Mouse (Mus musculus) kidney, postnatal 25 days (tissue): ENCODE data around the gene E2f6.

Experiments
- DNase-seq, 2 experiments: peaks; one replicate each; pipeline ENCODE4 v3.0.0; 2021; ENCODE audit warnings: mixed read lengths in 2 of 2

The E2f6 gene

DNA sequence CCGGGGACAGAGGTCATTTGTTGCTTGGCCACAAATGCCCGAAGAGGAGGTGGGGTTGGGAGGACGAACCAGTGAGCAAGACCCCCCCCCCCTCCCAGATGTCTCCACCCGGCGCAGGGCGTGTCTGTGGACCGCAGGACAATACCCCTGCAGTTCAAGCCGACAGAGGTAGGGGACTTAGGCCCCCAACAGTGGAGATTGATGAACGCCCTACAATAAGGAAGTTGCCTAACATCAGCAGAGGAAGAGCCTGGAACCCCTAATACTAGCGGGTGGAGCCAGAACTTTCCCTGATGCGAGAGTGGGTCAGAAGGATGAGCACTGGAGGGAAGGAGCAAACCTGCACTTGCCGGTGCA, 9.8 kb upstream of the E2f6 start:
- no peak for DNase-seq

DNA sequence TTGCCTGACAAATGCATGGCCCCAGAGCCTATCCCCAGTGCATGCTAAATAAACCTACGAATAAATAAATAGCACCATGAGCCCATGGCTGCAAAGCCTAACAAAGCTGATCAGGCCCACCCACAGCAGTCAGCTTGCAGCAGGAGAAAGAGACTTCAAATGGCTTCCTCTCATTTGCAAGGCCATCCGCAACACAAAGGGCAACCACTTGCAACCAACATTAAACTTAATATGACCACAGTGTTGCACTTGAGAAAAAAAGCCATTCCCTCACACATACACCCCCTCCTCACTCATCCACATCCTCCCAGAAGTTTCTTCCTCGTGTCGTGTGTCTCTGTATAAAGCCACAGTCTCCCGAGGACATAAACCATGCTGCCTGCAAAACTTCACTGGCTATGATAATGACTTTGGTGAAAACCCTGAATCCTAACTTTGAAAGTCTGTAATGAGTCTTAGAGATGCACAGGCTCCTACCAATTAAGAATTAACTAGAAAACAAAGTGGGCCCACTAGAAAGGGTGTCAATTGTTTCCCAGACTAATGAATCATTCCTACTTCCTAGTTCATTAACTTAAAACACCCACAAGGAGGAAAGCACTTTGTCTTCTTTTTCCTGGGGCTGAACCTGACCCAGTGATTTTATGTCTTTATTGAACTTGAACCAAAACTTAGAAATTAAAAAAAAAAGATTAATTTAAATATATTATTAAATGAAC, 7.4 kb upstream of the E2f6 start:
- DNase-seq, result no peak

DNA sequence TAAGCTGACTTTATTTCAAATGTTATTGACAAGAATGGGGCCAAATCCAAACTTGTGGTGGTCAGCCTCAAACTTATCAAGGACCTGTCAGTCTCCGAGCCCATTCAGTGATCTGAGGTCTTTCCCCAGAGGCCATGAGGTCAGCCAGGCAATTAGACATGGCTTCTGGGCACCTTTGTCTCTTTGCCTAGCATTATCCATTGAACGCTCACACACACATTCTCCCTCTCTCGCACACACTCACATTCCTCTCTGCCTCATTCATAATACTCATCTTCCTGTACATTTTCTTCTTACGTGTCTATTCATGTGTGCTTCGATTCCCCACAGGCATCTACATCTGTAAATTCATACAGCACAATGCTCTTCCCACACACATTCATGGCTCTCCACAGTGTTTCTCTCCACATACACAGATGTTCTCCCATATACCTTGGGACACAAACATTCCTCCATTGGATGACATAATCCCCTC, 6.8 kb upstream of the E2f6 start:
- no peak for DNase-seq

DNA sequence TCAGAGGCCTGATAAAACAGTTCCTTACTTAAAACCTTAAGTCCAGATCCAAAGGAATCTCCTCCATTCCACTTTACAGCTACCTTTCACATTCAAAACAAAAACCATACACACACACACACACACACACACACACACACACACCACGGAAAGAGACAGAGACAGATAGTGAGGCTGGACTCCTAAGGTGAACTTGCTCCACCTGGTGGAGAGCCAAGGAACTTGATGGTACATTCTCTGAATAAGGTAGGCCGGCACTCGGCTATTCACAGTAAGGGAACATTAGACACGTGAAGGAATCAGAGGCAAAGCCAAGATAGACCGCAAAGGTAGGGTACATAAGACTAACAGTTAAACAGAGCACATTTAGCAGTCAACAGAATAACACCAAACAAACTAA, 5.3 kb upstream of the E2f6 start:
- peak; percentile 84 to 94 for DNase-seq

GRCm38 (mm10) chr12:16808045-16808444, 2.7 kb upstream of the E2f6 start:
- peak in 1 of 2 experiments; percentile 40 for DNase-seq

GRCm38 (mm10) chr12:16811477-16811876, 714 bp downstream of the E2f6 start:
- no peak for DNase-seq

DNA sequence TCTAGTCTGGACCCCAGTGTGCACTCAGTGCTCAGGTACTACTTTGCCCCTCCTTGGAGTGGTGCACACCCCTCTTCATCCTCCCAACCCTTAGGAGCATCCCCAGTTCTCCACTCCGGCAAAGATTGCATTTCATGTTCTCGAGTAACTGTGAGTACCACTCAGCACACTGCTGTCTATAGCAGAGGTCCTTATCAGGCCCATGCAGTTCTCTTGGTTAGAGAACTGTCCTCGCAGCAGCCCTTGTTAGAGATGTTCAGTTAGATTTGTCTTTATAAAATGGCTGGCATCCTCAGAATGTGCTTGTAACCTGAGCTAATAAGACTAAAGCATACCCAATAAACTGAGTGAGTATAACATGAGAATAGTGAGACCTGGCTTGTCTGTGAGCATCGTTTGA, 6.4 kb downstream of the E2f6 start:
- DNase-seq, result no peak

DNA sequence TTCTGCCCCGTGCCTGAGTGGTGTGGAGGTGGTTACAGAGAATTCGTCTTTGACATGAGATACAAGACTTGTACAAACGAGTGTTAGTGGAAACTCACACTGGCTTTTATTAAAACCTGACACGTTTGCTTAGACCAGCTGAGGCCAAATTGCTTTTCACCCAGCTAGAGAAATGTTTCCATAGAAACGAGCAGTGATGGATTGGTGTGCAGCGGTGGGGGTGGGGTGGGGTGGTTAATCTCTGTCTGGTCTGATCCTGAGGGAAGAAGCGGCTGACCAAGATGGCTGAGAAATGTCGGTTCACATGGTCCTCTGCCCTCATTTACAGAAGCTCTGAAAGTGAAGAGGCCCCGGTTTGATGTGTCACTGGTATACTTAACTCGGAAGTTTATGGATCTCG, 7.8 kb downstream of the E2f6 start:
- no peak for DNase-seq

DNA sequence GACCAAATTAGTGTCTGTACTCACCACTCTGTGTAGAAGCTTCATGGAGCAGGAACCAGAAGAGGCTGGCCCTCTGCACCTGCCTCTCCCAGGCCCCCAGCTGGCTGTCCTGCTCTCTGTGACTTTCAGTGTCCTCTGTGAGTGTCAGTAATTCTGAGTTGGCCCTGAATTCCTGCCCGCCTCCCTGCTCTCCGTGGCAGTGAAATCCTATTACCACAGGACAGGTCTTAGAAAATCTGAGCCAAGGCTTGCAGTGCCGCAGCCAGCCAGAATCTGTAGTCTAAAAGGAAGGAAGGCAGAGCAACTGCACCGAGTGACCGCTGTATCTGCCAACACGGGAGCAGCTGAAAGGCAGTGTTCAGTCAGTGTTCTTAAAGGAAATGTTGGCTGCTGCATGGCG, 10.0 kb downstream of the E2f6 start:
- no peak for DNase-seq

DNA sequence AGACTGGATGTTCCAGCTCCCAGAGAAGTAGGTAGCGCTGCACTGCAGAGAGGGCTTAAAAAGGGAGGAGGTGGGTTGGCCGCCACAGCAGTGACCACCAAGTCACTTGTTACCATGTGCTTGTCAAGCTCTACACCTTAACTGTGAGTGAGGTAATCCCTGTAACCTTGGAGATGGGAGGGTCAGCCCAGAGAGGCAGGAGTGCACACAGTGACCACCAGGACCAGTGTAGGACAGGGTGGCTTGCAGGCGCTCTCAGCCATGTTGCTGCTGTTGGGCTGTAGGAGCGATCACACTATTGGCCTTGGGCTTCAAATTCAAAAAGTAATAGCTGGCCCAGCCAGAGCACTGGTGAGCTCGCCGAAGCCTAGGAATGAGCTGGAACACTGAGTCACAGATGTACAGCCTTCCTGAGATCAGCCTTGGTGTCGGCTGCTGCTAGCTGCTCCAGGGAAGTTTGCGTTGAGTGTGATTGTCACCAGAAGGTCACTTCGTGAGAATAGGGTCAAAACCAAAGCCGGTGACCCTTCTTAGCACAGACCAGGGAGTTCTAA, 11.5 kb downstream of the E2f6 start:
- no peak for DNase-seq

DNA sequence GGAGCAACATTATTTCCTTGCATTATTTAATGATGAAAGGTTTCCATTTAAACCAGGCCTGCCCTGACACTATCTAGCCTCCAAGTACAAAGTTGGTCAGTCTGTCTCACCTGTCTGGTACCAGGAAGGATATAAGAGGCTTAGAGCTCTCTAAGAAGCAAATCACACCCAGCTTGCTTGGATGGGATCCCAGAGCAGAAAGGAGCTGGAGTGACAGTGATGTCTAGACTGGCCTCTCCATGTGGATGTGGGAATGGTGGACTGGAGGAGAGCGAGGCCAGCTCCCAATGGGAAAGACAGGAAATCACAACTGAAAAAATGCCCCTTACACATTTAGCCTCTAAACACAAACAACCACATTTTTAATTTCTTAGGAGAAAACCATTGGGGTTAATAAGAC, 12.9 kb downstream of the E2f6 start:
- no peak for DNase-seq

- DNase-seq, result peak; percentile 70 to 75
Measured at GRCm38 (mm10) chr12:16828505-16828904, 17.7 kb downstream of the E2f6 start.

DNA sequence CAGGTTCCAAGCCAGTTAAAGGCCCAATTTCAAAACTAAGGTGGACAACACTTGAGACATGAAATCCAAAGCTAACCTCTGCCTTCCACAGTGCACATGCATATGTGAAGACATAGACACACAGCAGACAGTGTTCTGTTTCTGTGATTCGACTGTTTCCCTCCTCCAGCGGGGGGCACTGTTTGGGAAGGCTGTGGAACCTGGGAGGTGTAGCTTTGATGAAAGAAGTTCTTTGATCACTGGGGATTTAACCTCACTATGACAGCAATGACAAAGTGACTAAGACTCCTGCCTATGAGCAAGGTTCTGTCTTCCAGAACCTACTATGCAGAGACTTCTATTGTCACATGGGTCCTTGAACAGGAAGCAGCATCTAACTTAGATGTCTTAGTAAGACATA, 19.0 kb downstream of the E2f6 start:
- no peak for DNase-seq

DNA sequence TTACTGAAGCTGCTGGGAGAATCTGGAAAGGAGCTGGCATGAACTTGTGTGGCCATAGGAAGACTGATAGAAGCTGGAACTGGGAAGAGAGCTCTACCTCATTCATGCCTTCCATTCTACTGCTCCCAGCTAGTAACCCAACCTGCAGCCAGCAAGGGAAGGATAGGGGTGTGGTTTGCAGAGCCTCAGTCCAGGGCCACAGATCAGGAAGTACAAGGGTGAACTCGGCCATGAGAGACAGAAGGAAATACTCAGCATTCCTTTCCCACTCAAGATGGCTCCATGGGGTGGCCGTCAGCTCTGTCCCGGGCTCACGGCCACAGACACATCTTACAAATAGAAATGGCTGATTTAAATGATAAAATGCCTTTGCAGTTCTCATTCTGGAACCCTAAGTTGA, 20.3 kb downstream of the E2f6 start:
- peak; percentile 24 to 54 for DNase-seq

- DNase-seq, result no peak
Measured at GRCm38 (mm10) chr12:16834701-16835100, 23.9 kb downstream of the E2f6 start.

- peak; percentile 63 to 72 for DNase-seq
Measured at GRCm38 (mm10) chr12:16836188-16836587, 25.4 kb downstream of the E2f6 start.

GRCm38 (mm10) chr12:16837766-16838165, 27.0 kb downstream of the E2f6 start:
- no peak for DNase-seq

DNA sequence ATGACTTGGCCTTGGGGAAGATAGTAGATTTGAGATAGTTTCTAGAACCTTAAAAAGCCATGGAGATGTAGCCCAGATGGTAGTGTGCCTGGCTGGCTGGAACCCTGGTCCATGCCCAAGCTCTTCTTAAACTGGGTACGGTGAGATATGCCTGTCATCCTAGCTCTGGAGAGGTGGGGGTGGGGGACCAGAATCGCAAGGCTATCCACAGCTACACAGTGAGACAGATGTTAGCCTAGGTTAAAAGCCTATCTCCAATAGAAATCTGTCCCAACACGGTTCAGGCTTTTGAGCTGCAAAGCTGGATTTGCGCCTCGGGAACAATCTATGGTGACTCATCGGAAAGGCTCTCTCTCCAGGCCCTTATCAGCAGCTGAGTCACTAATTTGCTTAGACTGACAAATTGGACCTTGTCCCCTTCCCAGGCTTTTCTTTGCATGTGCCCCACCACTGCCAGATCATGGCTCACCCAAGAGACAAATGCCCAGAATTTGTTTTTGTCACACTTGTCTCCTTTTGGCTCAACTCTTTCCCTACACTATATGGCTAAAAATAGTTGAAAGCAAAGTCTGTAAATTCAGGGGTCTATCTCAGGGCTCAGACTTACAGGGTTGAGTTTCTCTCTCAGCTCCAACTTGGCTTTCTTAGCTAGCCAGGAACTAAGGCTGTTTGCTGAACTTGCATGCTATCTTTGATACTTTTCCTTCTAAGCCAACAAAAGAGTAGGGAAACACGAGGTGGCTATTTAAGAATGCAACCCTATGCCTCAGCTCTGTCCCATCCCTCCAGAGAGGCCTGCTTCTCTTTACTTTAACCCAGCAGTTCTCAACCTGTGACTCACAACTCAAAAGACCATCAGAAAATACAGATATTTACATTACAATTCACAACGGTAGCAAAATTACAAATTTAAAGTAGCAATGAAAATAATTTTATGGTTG, 30.3 kb downstream of the E2f6 start:
- DNase-seq, result no peak

- DNase-seq, result no peak
Measured at GRCm38 (mm10) chr12:16844623-16845592, 34.1 kb downstream of the E2f6 start.

GRCm38 (mm10) chr12:16847204-16847792, 36.5 kb downstream of the E2f6 start:
- DNase-seq, result no peak

DNA sequence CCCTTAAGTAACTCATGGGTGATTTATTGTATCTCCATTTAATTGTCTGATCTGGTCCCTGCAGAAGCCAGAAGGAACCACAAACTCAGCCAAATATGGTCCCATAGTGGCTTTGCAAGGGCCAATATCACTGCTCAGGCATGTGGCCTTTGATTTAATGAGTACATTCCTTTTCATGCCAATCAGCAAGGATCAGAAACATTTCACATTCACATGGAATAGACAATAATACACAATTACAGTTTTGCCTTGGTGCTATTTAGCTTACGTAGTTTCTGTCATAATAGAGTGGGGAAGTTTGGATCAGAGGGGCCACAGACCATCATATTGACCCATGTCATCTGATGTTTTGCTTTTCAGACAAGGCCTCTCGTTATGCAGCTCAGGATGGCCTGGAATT, 37.7 kb downstream of the E2f6 start:
- DNase-seq, result no peak

- no peak for DNase-seq
Measured at GRCm38 (mm10) chr12:16849821-16850220, 39.1 kb downstream of the E2f6 start.
